Mouse (Mus musculus): ENCODE measurements at regions not wholly inside any gene's neighbourhood (a gene's known extent, or its start where the extent isn't known, plus 50 kb on each side); places are given as distances from the start of the nearest gene placed in this dataset.
A peak's percentile ranks its signal among the peaks of the same experiment; 100 is the strongest.

- no peak overlapping the region for H3K9ac ChIP-seq (ENCODE audit: low read length)
- no peak overlapping the region for H3K4me3 ChIP-seq (ENCODE audit: low read depth, low read length)
- DNase-seq (ENCODE audit: low spot score, missing footprints) (no peak), ATAC-seq (ENCODE audit: low FRiP score) (no peak)
- 79% methylated on average over 6 of the region's 6 CpGs for WGBS
- no peak overlapping the region for H3K4me2 ChIP-seq
- no peaks in the 10 kb centered on the region; the same call in 1 of the 2 replicates for H3K4me1 ChIP-seq (ENCODE audit: control insufficient read depth, insufficient read depth, low read length)
- no peaks in the 10 kb centered on the region for H3K27me3 ChIP-seq (ENCODE audit: control insufficient read depth, insufficient read depth, low read length)
- no peaks in the 10 kb centered on the region for H3K36me3 ChIP-seq (ENCODE audit: control insufficient read depth, insufficient read depth, low read length)
- H3K9me3 ChIP-seq (ENCODE audit: control insufficient read depth, low read length) = no peaks in the 10 kb centered on the region
- H3K27ac ChIP-seq (ENCODE audit: low read depth, low read length) = no peak overlapping the region
Measured at GRCm38 (mm10) chr3:139780054-139780453, 574.6 kb downstream of the Stpg2 start.

GRCm38 (mm10) chr3:139783406-139783805 is 577.9 kb downstream of the Stpg2 start:
- no peaks in the 10 kb centered on the region for H3K36me3 ChIP-seq (ENCODE audit: control insufficient read depth, insufficient read depth, low read length)
- 22% methylated on average over 3 of the region's 3 CpGs for WGBS
- no peak overlapping the region for H3K4me3 ChIP-seq (ENCODE audit: low read depth, low read length)
- no peaks in the 10 kb centered on the region for H3K27me3 ChIP-seq (ENCODE audit: control insufficient read depth, insufficient read depth, low read length)
- peak; percentile 67 for ATAC-seq (ENCODE audit: low FRiP score)
- no peaks in the 10 kb centered on the region; the same call in 1 of the 2 replicates for H3K4me1 ChIP-seq (ENCODE audit: control insufficient read depth, insufficient read depth, low read length)
- no peak for DNase-seq (ENCODE audit: low spot score, missing footprints)
- no peaks in the 10 kb centered on the region for H3K9me3 ChIP-seq (ENCODE audit: control insufficient read depth, low read length)
- H3K27ac ChIP-seq (ENCODE audit: low read depth, low read length) = no peak overlapping the region
- H3K4me2 ChIP-seq = no peak overlapping the region
- H3K9ac ChIP-seq (ENCODE audit: low read length) = no peak overlapping the region

GRCm38 (mm10) chr3:139786510-139786909 is 581.0 kb downstream of the Stpg2 start:
- no peak for DNase-seq (ENCODE audit: low spot score, missing footprints)
- H3K4me3 ChIP-seq (ENCODE audit: low read depth, low read length) = no peak overlapping the region
- no peaks in the 10 kb centered on the region for H3K9me3 ChIP-seq (ENCODE audit: control insufficient read depth, low read length)
- H3K4me2 ChIP-seq = no peak overlapping the region
- H3K9ac ChIP-seq (ENCODE audit: low read length) = no peak overlapping the region
- no peaks in the 10 kb centered on the region for H3K27me3 ChIP-seq (ENCODE audit: control insufficient read depth, insufficient read depth, low read length)
- no peak for ATAC-seq (ENCODE audit: low FRiP score)
- no peaks in the 10 kb centered on the region for H3K36me3 ChIP-seq (ENCODE audit: control insufficient read depth, insufficient read depth, low read length)
- no peaks in the 10 kb centered on the region; the same call in 1 of the 2 replicates for H3K4me1 ChIP-seq (ENCODE audit: control insufficient read depth, insufficient read depth, low read length)
- 88% methylated on average over 1 of the region's 1 CpGs for WGBS
- no peak overlapping the region for H3K27ac ChIP-seq (ENCODE audit: low read depth, low read length)

GRCm38 (mm10) chr3:139788854-139789253 is 583.4 kb downstream of the Stpg2 start:
- Histone ChIP-seq H3K27ac (ENCODE audit: low read depth, low read length) (no peak overlapping the region), H3K9ac (ENCODE audit: low read length) (no peak overlapping the region), H3K4me2 (no peak overlapping the region), H3K36me3 (ENCODE audit: control insufficient read depth, insufficient read depth, low read length) (no peaks in the 10 kb centered on the region), H3K4me3 (ENCODE audit: low read depth, low read length) (no peak overlapping the region), H3K27me3 (ENCODE audit: control insufficient read depth, insufficient read depth, low read length) (no peaks in the 10 kb centered on the region), H3K9me3 (ENCODE audit: control insufficient read depth, low read length) (no peaks in the 10 kb centered on the region), H3K4me1 (ENCODE audit: control insufficient read depth, insufficient read depth, low read length) (no peaks in the 10 kb centered on the region)
- ATAC-seq (ENCODE audit: low FRiP score) = no peak
- no peak for DNase-seq (ENCODE audit: low spot score, missing footprints)
- WGBS = 85% methylated on average over 2 of the region's 2 CpGs

- Histone ChIP-seq H3K9me3 (ENCODE audit: control insufficient read depth, low read length) (no peaks in the 10 kb centered on the region; the same call in 1 of the 2 replicates), H3K4me3 (ENCODE audit: low read depth, low read length) (no peak overlapping the region), H3K4me2 (no peak overlapping the region), H3K9ac (ENCODE audit: low read length) (no peak overlapping the region), H3K4me1 (ENCODE audit: control insufficient read depth, insufficient read depth, low read length) (no peaks in the 10 kb centered on the region), H3K27ac (ENCODE audit: low read depth, low read length) (no peak overlapping the region), H3K36me3 (ENCODE audit: control insufficient read depth, insufficient read depth, low read length) (no peaks in the 10 kb centered on the region), H3K27me3 (ENCODE audit: control insufficient read depth, insufficient read depth, low read length) (no peaks in the 10 kb centered on the region)
- ATAC-seq (ENCODE audit: low FRiP score) = no peak
- 78% methylated on average over 1 of the region's 1 CpGs for WGBS
- DNase-seq (ENCODE audit: low spot score, missing footprints) = no peak
Measured at GRCm38 (mm10) chr3:139796685-139797084, 591.2 kb downstream of the Stpg2 start.

GRCm38 (mm10) chr3:139799059-139799458 is 593.6 kb downstream of the Stpg2 start:
- H3K4me3 ChIP-seq (ENCODE audit: low read depth, low read length) = no peak overlapping the region
- ATAC-seq (ENCODE audit: low FRiP score) = peak; percentile 41; the same call in 1 of the 2 replicates

GRCm38 (mm10) chr3:139802716-139803710 is 597.5 kb downstream of the Stpg2 start:
- Histone ChIP-seq H3K4me1 (ENCODE audit: control insufficient read depth, insufficient read depth, low read length) (peaks cover 2% of the 10 kb centered on the region; the same call in 1 of the 2 replicates), H3K9ac (ENCODE audit: low read length) (no peak overlapping the region), H3K4me2 (no peak overlapping the region), H3K27ac (ENCODE audit: low read depth, low read length) (no peak overlapping the region), H3K4me3 (ENCODE audit: low read depth, low read length) (no peak overlapping the region), H3K27me3 (ENCODE audit: control insufficient read depth, insufficient read depth, low read length) (no peaks in the 10 kb centered on the region), H3K36me3 (ENCODE audit: control insufficient read depth, insufficient read depth, low read length) (no peaks in the 10 kb centered on the region), H3K9me3 (ENCODE audit: control insufficient read depth, low read length) (no peaks in the 10 kb centered on the region)
- WGBS = 41% methylated on average over 7 of the region's 7 CpGs
- ATAC-seq (ENCODE audit: low FRiP score) (peak; percentile 71), DNase-seq (ENCODE audit: low spot score, missing footprints) (peak; percentile 87)

More at GRCm38 (mm10) chr3:139799059-139799458, 593.6 kb downstream of the Stpg2 start:
- H3K4me1 ChIP-seq (ENCODE audit: control insufficient read depth, insufficient read depth, low read length) = peaks cover 2% of the 10 kb centered on the region; the same call in 1 of the 2 replicates
- no peak overlapping the region for H3K27ac ChIP-seq (ENCODE audit: low read depth, low read length)
- H3K9me3 ChIP-seq (ENCODE audit: control insufficient read depth, low read length) = no peaks in the 10 kb centered on the region; the same call in 1 of the 2 replicates
- no peak overlapping the region for H3K9ac ChIP-seq (ENCODE audit: low read length)
- no peaks in the 10 kb centered on the region for H3K36me3 ChIP-seq (ENCODE audit: control insufficient read depth, insufficient read depth, low read length)
- WGBS = 83% methylated on average over 2 of the region's 2 CpGs
- H3K27me3 ChIP-seq (ENCODE audit: control insufficient read depth, insufficient read depth, low read length) = no peaks in the 10 kb centered on the region
- no peak overlapping the region for H3K4me2 ChIP-seq
- no peak for DNase-seq (ENCODE audit: low spot score, missing footprints)

- no peak overlapping the region for H3K4me2 ChIP-seq
- no peaks in the 10 kb centered on the region for H3K36me3 ChIP-seq (ENCODE audit: control insufficient read depth, insufficient read depth, low read length)
- H3K9ac ChIP-seq (ENCODE audit: low read length) = no peak overlapping the region
- 89% methylated on average over 10 of the region's 10 CpGs for WGBS
- no peak overlapping the region for H3K4me3 ChIP-seq (ENCODE audit: low read depth, low read length)
- no peak for DNase-seq (ENCODE audit: low spot score, missing footprints)
- H3K27ac ChIP-seq (ENCODE audit: low read depth, low read length) = no peak overlapping the region
- no peaks in the 10 kb centered on the region for H3K9me3 ChIP-seq (ENCODE audit: control insufficient read depth, low read length)
- H3K27me3 ChIP-seq (ENCODE audit: control insufficient read depth, insufficient read depth, low read length) = no peaks in the 10 kb centered on the region
- no peaks in the 10 kb centered on the region for H3K4me1 ChIP-seq (ENCODE audit: control insufficient read depth, insufficient read depth, low read length)
- ATAC-seq (ENCODE audit: low FRiP score) = no peak
Measured at GRCm38 (mm10) chr3:139828014-139828413, 622.5 kb downstream of the Stpg2 start.

GRCm38 (mm10) chr3:139828581-139828980 is 623.1 kb downstream of the Stpg2 start:
- no peaks in the 10 kb centered on the region for H3K4me1 ChIP-seq (ENCODE audit: control insufficient read depth, insufficient read depth, low read length)
- no peak overlapping the region for H3K4me2 ChIP-seq
- no peak overlapping the region for H3K9ac ChIP-seq (ENCODE audit: low read length)
- H3K27me3 ChIP-seq (ENCODE audit: control insufficient read depth, insufficient read depth, low read length) = no peaks in the 10 kb centered on the region
- no peaks in the 10 kb centered on the region for H3K36me3 ChIP-seq (ENCODE audit: control insufficient read depth, insufficient read depth, low read length)
- peak; percentile 62 for DNase-seq (ENCODE audit: low spot score, missing footprints)
- whole genome bisulfite sequencing = 84% methylated on average over 2 of the region's 2 CpGs
- H3K4me3 ChIP-seq (ENCODE audit: low read depth, low read length) = no peak overlapping the region
- H3K27ac ChIP-seq (ENCODE audit: low read depth, low read length) = no peak overlapping the region
- H3K9me3 ChIP-seq (ENCODE audit: control insufficient read depth, low read length) = no peaks in the 10 kb centered on the region
- no peak for ATAC-seq (ENCODE audit: low FRiP score)
